Mouse (Mus musculus): ENCODE measurements around the gene Ppp1r21. TPM values are rescaled to one million over a fixed set of nuclear protein-coding genes. Genes with fewer than 3 reads are reported as not detected.

Ppp1r21 gene
- total and polyA plus RNA-seq, 3 experiments = 21.5 to 30.4 (median 27.7) TPM

GRCm38 (mm10) chr17:88493551-88493950, 36.4 kb upstream of the Ppp1r21 start:
- no peak overlapping the region for H3K9ac ChIP-seq (ENCODE audit: insufficient read depth, low read depth)
- H3K4me3 ChIP-seq (replicated peaks in 1 of 3; ENCODE audit: low read depth in 2 of 3, low read length in 2 of 3, poor library complexity in 1 of 3) = no peak overlapping the region
- H3K36me3 ChIP-seq (replicated peaks in 1 of 2; ENCODE audit: control insufficient read depth in 1 of 2, insufficient read depth in 1 of 2, low read length in 1 of 2) = peaks cover 24 to 50% of the 10 kb centered on the region in 2 experiments
- H3K4me1 ChIP-seq (ENCODE audit: control insufficient read depth in 1 of 2, insufficient read depth in 2 of 2) = peaks cover 0 to 20% of the 10 kb centered on the region in 2 experiments; a peak in 2 of 4 replicates
- no peak for DNase-seq (ENCODE audit: extremely low read depth)
- H3K9me3 ChIP-seq (replicated peaks; ENCODE audit: low read length) = no peaks in the 10 kb centered on the region
- no peaks in the 10 kb centered on the region for H3K27me3 ChIP-seq (replicated peaks)
- in situ Hi-C loops (cut with MboI; ENCODE audit: low pct_ligation_motif_present, low pct_unique_long_range_greater_than_20kb, low sequenced_read_pairs) (no loop called here), dilution Hi-C loops (cut with MboI; ENCODE audit: extremely low pct_ligation_motif_present, extremely low pct_unique_long_range_greater_than_20kb, low sequenced_read_pairs) (no loop called here)
- TF ChIP-seq ETS1 (conservative IDR thresholded peaks at IDR 0.05; ENCODE audit: low read depth, low read length) = no peak
- no peak for TF ChIP-seq IRF4 (IDR thresholded peaks at IDR 0.05; ENCODE audit: low read depth, low read length)
- no peak for TF ChIP-seq CHD1 (IDR thresholded peaks at IDR 0.05; ENCODE audit: low read depth, low read length)
- TF ChIP-seq NRF1 (IDR thresholded peaks at IDR 0.05; ENCODE audit: low read depth, low read length) = no peak
- no peak for TF ChIP-seq RCOR1 (conservative IDR thresholded peaks at IDR 0.05; ENCODE audit: low read depth, low read length)
- no peak for TF ChIP-seq SMC3 (IDR thresholded peaks at IDR 0.05; ENCODE audit: low read depth, low read length)
- no peak for TF ChIP-seq ZC3H11A (IDR thresholded peaks at IDR 0.05; ENCODE audit: low read depth, low read length)
- TF ChIP-seq CTCF (conservative IDR thresholded peaks at IDR 0.05 in 1 of 2, IDR thresholded peaks at IDR 0.05 in 1 of 2; ENCODE audit: low read depth in 2 of 2, low read length in 2 of 2) = no peak
- TF ChIP-seq TCF12 (IDR thresholded peaks at IDR 0.05; ENCODE audit: low read depth, low read length) = no peak
- H3K4me2 ChIP-seq (ENCODE audit: insufficient read depth, low read depth, poor library complexity, severe bottlenecking) = no peak overlapping the region
- no peak overlapping the region for H3K27ac ChIP-seq (ENCODE audit: insufficient read depth, low read depth)
- no peaks in the 10 kb centered on the region for H3K79me2 ChIP-seq (replicated peaks; ENCODE audit: control insufficient read depth, extremely low read depth, insufficient read depth, poor library complexity, severe bottlenecking)

DNA sequence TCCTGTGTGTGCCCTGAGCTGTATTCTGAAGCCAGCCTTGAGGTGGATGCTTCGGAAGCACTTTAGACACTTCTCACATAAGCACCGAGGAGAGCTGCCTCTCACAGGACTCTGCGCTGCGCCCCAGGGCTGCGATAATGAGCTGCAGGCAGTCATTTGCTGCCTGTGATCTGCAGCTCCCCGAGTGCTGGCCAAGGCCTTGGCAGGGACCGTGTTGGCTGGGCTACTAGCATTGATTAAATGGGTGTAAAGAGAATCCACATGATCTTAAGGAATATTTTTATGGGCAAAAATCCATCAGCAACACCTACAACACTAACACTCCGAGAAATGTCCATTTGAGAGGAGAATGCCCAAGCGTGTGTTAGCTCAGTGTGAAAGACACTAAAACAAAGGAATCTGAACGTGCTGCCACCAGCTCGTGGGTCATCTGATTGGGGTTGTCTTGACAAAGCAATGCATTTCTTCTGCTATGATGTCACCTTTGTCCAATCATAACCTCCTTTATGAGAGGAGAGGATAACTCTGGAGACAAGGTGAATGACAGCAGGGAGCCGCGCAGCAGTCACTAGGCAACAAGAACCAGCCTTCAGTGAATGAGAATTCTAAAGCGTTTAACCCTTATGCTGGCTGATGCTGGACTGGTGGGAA, 35.7 kb upstream of the Ppp1r21 start:
- Histone ChIP-seq H3K27ac (ENCODE audit: insufficient read depth, low read depth) (no peak overlapping the region), H3K4me3 (replicated peaks in 1 of 3; ENCODE audit: low read depth in 2 of 3, low read length in 2 of 3, poor library complexity in 1 of 3) (no peak overlapping the region), H3K27me3 (replicated peaks) (no peaks in the 10 kb centered on the region), H3K79me2 (replicated peaks; ENCODE audit: control insufficient read depth, extremely low read depth, insufficient read depth, poor library complexity, severe bottlenecking) (no peaks in the 10 kb centered on the region), H3K36me3 (replicated peaks in 1 of 2; ENCODE audit: control insufficient read depth in 1 of 2, insufficient read depth in 1 of 2, low read length in 1 of 2) (peaks cover 19 to 45% of the 10 kb centered on the region in 2 experiments), H3K4me2 (ENCODE audit: insufficient read depth, low read depth, poor library complexity, severe bottlenecking) (no peak overlapping the region), H3K9ac (ENCODE audit: insufficient read depth, low read depth) (no peak overlapping the region), H3K9me3 (replicated peaks; ENCODE audit: low read length) (no peaks in the 10 kb centered on the region), H3K4me1 (ENCODE audit: control insufficient read depth in 1 of 2, insufficient read depth in 2 of 2) (peaks cover 0 to 20% of the 10 kb centered on the region in 2 experiments; a peak in 2 of 4 replicates)
- dilution Hi-C loops (cut with MboI; ENCODE audit: extremely low pct_ligation_motif_present, extremely low pct_unique_long_range_greater_than_20kb, low sequenced_read_pairs) = no loop called here
- in situ Hi-C loops (cut with MboI; ENCODE audit: low pct_ligation_motif_present, low pct_unique_long_range_greater_than_20kb, low sequenced_read_pairs) = no loop called here
- no peak for DNase-seq (ENCODE audit: extremely low read depth)
- TF ChIP-seq KAT2A (IDR thresholded peaks at IDR 0.05; ENCODE audit: insufficient replicate concordance, low read length) (no peak), POLR2A (IDR thresholded peaks at IDR 0.05; ENCODE audit: low read depth, low read length) (no peak), MAX (IDR thresholded peaks at IDR 0.05; ENCODE audit: low read length) (no peak), RAD21 (IDR thresholded peaks at IDR 0.05; ENCODE audit: low read depth, low read length) (no peak), POLR2AphosphoS2 (IDR thresholded peaks at IDR 0.05; ENCODE audit: low read depth, low read length) (no peak), RCOR1 (conservative IDR thresholded peaks at IDR 0.05; ENCODE audit: low read depth, low read length) (no peak), ZC3H11A (IDR thresholded peaks at IDR 0.05; ENCODE audit: low read depth, low read length) (no peak), E2F4 (IDR thresholded peaks at IDR 0.05; ENCODE audit: insufficient replicate concordance, low read depth, low read length) (no peak), MAZ (IDR thresholded peaks at IDR 0.05; ENCODE audit: low read depth, low read length) (no peak), HCFC1 (IDR thresholded peaks at IDR 0.05; ENCODE audit: low read depth, low read length) (no peak), JUND (conservative IDR thresholded peaks at IDR 0.05; ENCODE audit: low read depth, low read length) (no peak), ZNF384 (IDR thresholded peaks at IDR 0.05; ENCODE audit: low read depth, low read length) (no peak), ELF1 (IDR thresholded peaks at IDR 0.05; ENCODE audit: low read depth, low read length) (no peak), GABPA (IDR thresholded peaks at IDR 0.05; ENCODE audit: insufficient replicate concordance, low read depth, low read length) (no peak), ETS1 (conservative IDR thresholded peaks at IDR 0.05; ENCODE audit: low read depth, low read length) (no peak)

Measured in CH12.LX (cell line).